Mouse (Mus musculus) heart, embryonic 16.5 days (tissue): ENCODE results near the gene Gnb2. TPM values are rescaled to one million over a fixed set of nuclear protein-coding genes. Genes with fewer than 3 reads are reported as not detected.

ENCODE experiments used
- ATAC-seq: fragments of 200-750 bp; cut with Nextera tagmentation; replicated peaks from 2 replicates; pipeline ENCODE4 v1.8.0; 2017; ENCODE audit warnings: moderate number of reproducible peaks; ENCODE audit not compliant: insufficient read depth, low FRiP score; ENCODE audit errors: extremely low read depth
- H3K27ac ChIP-seq: fragments of 300-500 bp; sonication (generic); 2 replicates; pipeline ENCODE4 v1.5.1; 2014; ENCODE audit warnings: mild to moderate bottlenecking, low read length, control low read depth, moderate library complexity
- H3K27me3 ChIP-seq: fragments of 300-500 bp; sonication (generic); 2 replicates; pipeline ENCODE4 v1.6.1; 2014; ENCODE audit warnings: low read length, mixed read lengths; ENCODE audit not compliant: control insufficient read depth, insufficient read depth
- H3K36me3 ChIP-seq: fragments of 300-500 bp; sonication (generic); 2 replicates; pipeline ENCODE4 v1.6.1; 2014; ENCODE audit not compliant: control insufficient read depth, insufficient read depth
- H3K4me1 ChIP-seq: fragments of 300-500 bp; sonication (generic); 2 replicates; pipeline ENCODE4 v1.6.1; 2014; ENCODE audit warnings: low read length, mixed read lengths; ENCODE audit not compliant: control insufficient read depth, insufficient read depth
- H3K4me2 ChIP-seq: fragments of 300-500 bp; sonication (generic); 2 replicates; pipeline ENCODE4 v1.6.1; 2014; ENCODE audit warnings: low read depth, mild to moderate bottlenecking, control low read depth, low read length
- H3K4me3 ChIP-seq: fragments of 300-500 bp; sonication (generic); 2 replicates; pipeline ENCODE4 v1.5.1; 2014; ENCODE audit warnings: mild to moderate bottlenecking, control low read depth, low read length
- H3K9ac ChIP-seq: fragments of 300-500 bp; sonication (generic); 2 replicates; pipeline ENCODE4 v1.6.1; 2014; ENCODE audit warnings: low read length, control low read depth
- H3K9me3 ChIP-seq: fragments of 300-500 bp; sonication (generic); replicated peaks from 2 replicates; pipeline ENCODE4 v1.6.1; 2016; ENCODE audit warnings: low read length; ENCODE audit not compliant: control insufficient read depth
- WGBS: fragments of 180-500 bp; shearing (Covaris S2); extraction: QIAGEN DNeasy Blood & Tissue Kit; methylation state at CpG from one replicate; pipeline ENCODE4 v1.1.7; 2014; 5-methylcytosine and 5-hydroxymethylcytosine counted together
- polyA plus RNA-seq: library from polyadenylated mRNA; unstranded; fragments of >200 nt; fragmentation: Nextera tagmentation; extraction: Ambion mirVana; gene quantifications from 2 replicates; pipeline ENCODE4 v1.2.1, GENCODE M21; 2015

Gnb2 gene
- polyA plus RNA-seq, 1 experiment from 2014 or later, result 276 TPM

- 0% methylated on average over 29 of the region's 30 CpGs for WGBS
- ATAC-seq, result peak; percentile 88
- Histone ChIP-seq H3K27ac (peak overlapping the region; percentile 99), H3K36me3 (no peaks in the 10 kb centered on the region), H3K9me3 (0 out of 2 replicates have a peak, but pooled peaks cover 3% of the 10 kb centered on the region), H3K4me2 (peak overlapping the region; percentile 71), H3K9ac (peak overlapping the region; percentile 77), H3K4me3 (peak overlapping the region; percentile 73), H3K27me3 (no peaks in the 10 kb centered on the region), H3K4me1 (peaks cover 14% of the 10 kb centered on the region)
Observed at GRCm38 (mm10) chr5:137502667-137503110, 30.6 kb downstream of the Gnb2 start.

GRCm38 (mm10) chr5:137501709-137502666, 31.3 kb downstream of the Gnb2 start, which contains the start of gene Pop7:
TSS of gene Pop7 (minus strand) at chr5:137502518.
- ATAC-seq, result peak; percentile 96
- WGBS, result 2% methylated on average over 64 of the region's 64 CpGs
- peaks cover 14% of the 10 kb centered on the region for H3K4me1 ChIP-seq
- H3K36me3 ChIP-seq, result no peaks in the 10 kb centered on the region
- peak within 1 kb of the TSS; percentile 90 for H3K4me2 ChIP-seq
- peak within 1 kb of the TSS; percentile 73 for H3K4me3 ChIP-seq
- no peaks in the 10 kb centered on the region for H3K27me3 ChIP-seq
- H3K27ac ChIP-seq, result peak within 1 kb of the TSS; percentile 99
- peak within 1 kb of the TSS; percentile 95 for H3K9ac ChIP-seq
- 0 out of 2 replicates have a peak, but pooled peaks cover 3% of the 10 kb centered on the region for H3K9me3 ChIP-seq

GRCm38 (mm10) chr5:137500186-137500585, 33.1 kb downstream of the Gnb2 start:
- no peak for ATAC-seq
- Histone ChIP-seq H3K4me2 (no peak overlapping the region), H3K4me1 (peaks cover 14% of the 10 kb centered on the region), H3K36me3 (no peaks in the 10 kb centered on the region), H3K9me3 (no peaks in the 10 kb centered on the region), H3K4me3 (no peak overlapping the region), H3K9ac (no peak overlapping the region), H3K27ac (no peak overlapping the region), H3K27me3 (no peaks in the 10 kb centered on the region)
- 85% methylated on average over 7 of the region's 7 CpGs for WGBS

GRCm38 (mm10) chr5:137493831-137494230, 39.5 kb downstream of the Gnb2 start:
- no peak overlapping the region for H3K9ac ChIP-seq

GRCm38 (mm10) chr5:137491559-137491958, 41.8 kb downstream of the Gnb2 start:
- Histone ChIP-seq H3K4me2 (no peak overlapping the region), H3K27ac (no peak overlapping the region), H3K9me3 (peaks cover 5% of the 10 kb centered on the region), H3K4me3 (no peak overlapping the region), H3K36me3 (no peaks in the 10 kb centered on the region), H3K27me3 (peaks cover 9% of the 10 kb centered on the region), H3K4me1 (no peaks in the 10 kb centered on the region), H3K9ac (no peak overlapping the region)
- ATAC-seq, result no peak
- WGBS, result 43% methylated on average over 4 of the region's 4 CpGs

More at GRCm38 (mm10) chr5:137493831-137494230, 39.5 kb downstream of the Gnb2 start:
- Histone ChIP-seq H3K27ac (peak overlapping the region; percentile 51; the same call in 1 of the 2 replicates), H3K4me1 (no peaks in the 10 kb centered on the region), H3K9me3 (no peaks in the 10 kb centered on the region), H3K27me3 (no peaks in the 10 kb centered on the region; the same call in 1 of the 2 replicates), H3K4me3 (no peak overlapping the region), H3K4me2 (no peak overlapping the region), H3K36me3 (no peaks in the 10 kb centered on the region)
- WGBS, result 56% methylated on average over 13 of the region's 13 CpGs
- peak; percentile 82 for ATAC-seq

- no peak overlapping the region for H3K27ac ChIP-seq
- H3K4me3 ChIP-seq, result no peak overlapping the region
- 81% methylated on average over 7 of the region's 7 CpGs for WGBS
- H3K27me3 ChIP-seq, result peaks cover 36% of the 10 kb centered on the region
- H3K4me2 ChIP-seq, result no peak overlapping the region
- ATAC-seq, result no peak
- peaks cover 5% of the 10 kb centered on the region for H3K9me3 ChIP-seq
- H3K36me3 ChIP-seq, result no peaks in the 10 kb centered on the region
- peaks cover 6% of the 10 kb centered on the region for H3K4me1 ChIP-seq
- H3K9ac ChIP-seq, result no peak overlapping the region
Observed at GRCm38 (mm10) chr5:137487616-137488015, 45.7 kb downstream of the Gnb2 start.

- peak overlapping the region; percentile 42; the same call in 1 of the 2 replicates for H3K4me2 ChIP-seq
- H3K4me1 ChIP-seq, result peaks cover 6% of the 10 kb centered on the region
- no peak overlapping the region for H3K9ac ChIP-seq
- H3K4me3 ChIP-seq, result 0 out of 2 replicates have a peak overlapping the region, but pooled peaks have one; percentile 13
- H3K36me3 ChIP-seq, result no peaks in the 10 kb centered on the region
- no peak for ATAC-seq
- H3K9me3 ChIP-seq, result peaks cover 5% of the 10 kb centered on the region
- H3K27me3 ChIP-seq, result peaks cover 36% of the 10 kb centered on the region
- WGBS, result 5% methylated on average over 17 of the region's 17 CpGs
- no peak overlapping the region for H3K27ac ChIP-seq
Observed at GRCm38 (mm10) chr5:137485851-137486155, 47.5 kb downstream of the Gnb2 start.

- 9% methylated on average over 30 of the region's 30 CpGs for WGBS
- H3K27me3 ChIP-seq, result peaks cover 36% of the 10 kb centered on the region
- no peak overlapping the region for H3K9ac ChIP-seq
Observed at GRCm38 (mm10) chr5:137485071-137485850, 48.0 kb downstream of the Gnb2 start.

More at GRCm38 (mm10) chr5:137485071-137485850, 48.0 kb downstream of the Gnb2 start:
- Histone ChIP-seq H3K4me3 (0 out of 2 replicates have a peak overlapping the region, but pooled peaks have one; percentile 13), H3K9me3 (peaks cover 5% of the 10 kb centered on the region), H3K27ac (no peak overlapping the region), H3K4me1 (peaks cover 6% of the 10 kb centered on the region), H3K36me3 (no peaks in the 10 kb centered on the region), H3K4me2 (peak overlapping the region; percentile 42; the same call in 1 of the 2 replicates)
- no peak for ATAC-seq
